Mouse (Mus musculus) CH12.LX (cell line): ENCODE measurements around the gene Olfr821. TPM values are rescaled to one million over a fixed set of nuclear protein-coding genes. Genes with fewer than 3 reads are reported as not detected.
"Not testable (repeated sequence)": the region's sequence is repeated elsewhere in the genome, so short reads cannot be mapped to it uniquely, and the experiment has no call there.

ENCODE experiments used
- DNase-seq: peaks from one replicate; pipeline ENCODE4 v3.0.0-alpha.2; 2013; ENCODE audit errors: extremely low read depth
- H3K27ac ChIP-seq: 2 replicates; pipeline ENCODE4 v1.5.1; 2012; ENCODE audit warnings: low read depth, mild to moderate bottlenecking, control low read depth, moderate library complexity; ENCODE audit not compliant: insufficient read depth
- H3K27me3 ChIP-seq: replicated peaks from 2 replicates; pipeline ENCODE3; 2012; ENCODE audit warnings: inconsistent platforms
- H3K36me3 ChIP-seq, 2 experiments: replicated peaks in 1 of 2; 2 replicates each; pipeline versions ENCODE3 to v1.6.1; 2012; ENCODE audit warnings: inconsistent platforms in 1 of 2, low read length in 1 of 2, mild to moderate bottlenecking in 1 of 2, mixed read lengths in 1 of 2, moderate library complexity in 1 of 2; ENCODE audit not compliant: control insufficient read depth in 1 of 2, insufficient read depth in 1 of 2
- H3K4me1 ChIP-seq, 2 experiments: 2 replicates each; pipeline ENCODE4 v1.6.1; 2012; ENCODE audit warnings: inconsistent platforms in 1 of 2, moderate library complexity in 1 of 2; ENCODE audit not compliant: insufficient read depth in 2 of 2, control insufficient read depth in 1 of 2
- H3K4me2 ChIP-seq: 2 replicates; pipeline ENCODE4 v1.6.1; 2012; ENCODE audit warnings: low read depth, mild to moderate bottlenecking, control low read depth; ENCODE audit not compliant: poor library complexity, insufficient read depth, severe bottlenecking
- H3K4me3 ChIP-seq, 3 experiments: fragments of 150-350 bp in 1 of 3; sonication (generic) in 1 of 3; replicated peaks in 1 of 3; 2 replicates each; pipeline versions ENCODE3 to v1.5.1; 2011 to 2012; ENCODE audit warnings: low read depth in 2 of 3, low read length in 2 of 3, mild to moderate bottlenecking in 2 of 3, moderate library complexity in 2 of 3, control low read depth in 1 of 3, improper control_type of control experiment in 1 of 3, inconsistent platforms in 1 of 3, mixed read lengths in 1 of 3; ENCODE audit not compliant: poor library complexity in 1 of 3
- H3K79me2 ChIP-seq: replicated peaks from 2 replicates; pipeline ENCODE4 v1.6.1; 2012; ENCODE audit warnings: mild to moderate bottlenecking, moderate library complexity; ENCODE audit not compliant: control insufficient read depth, poor library complexity, insufficient read depth, severe bottlenecking; ENCODE audit errors: extremely low read depth
- H3K9ac ChIP-seq: 2 replicates; pipeline ENCODE4 v1.6.1; 2012; ENCODE audit warnings: low read depth, mild to moderate bottlenecking, control low read depth, moderate library complexity; ENCODE audit not compliant: insufficient read depth
- H3K9me3 ChIP-seq: replicated peaks from 2 replicates; pipeline ENCODE3; 2012; ENCODE audit warnings: low read length, inconsistent platforms, mixed read lengths
- CHD1 ChIP-seq: IDR thresholded peaks from 2 replicates; pipeline ENCODE4 v1.6.1; 2012; ENCODE audit warnings: low read depth, low read length, improper control_type of control experiment, inconsistent platforms
- CHD2 ChIP-seq: IDR thresholded peaks from 2 replicates; pipeline ENCODE4 v1.6.1; 2011; ENCODE audit warnings: low read length, improper control_type of control experiment
- CTCF ChIP-seq, 2 experiments: IDR thresholded peaks in 1 of 2; conservative IDR thresholded peaks in 1 of 2; 2 replicates each; pipeline ENCODE4 v1.5.1; 2011 to 2012; ENCODE audit warnings: low read depth in 2 of 2, low read length in 2 of 2, improper control_type of control experiment in 1 of 2, inconsistent platforms in 1 of 2, mild to moderate bottlenecking in 1 of 2, moderate library complexity in 1 of 2
- E2F4 ChIP-seq: IDR thresholded peaks from 2 replicates; pipeline ENCODE4 v1.6.1; 2011; ENCODE audit warnings: low read depth, low read length, improper control_type of control experiment; ENCODE audit not compliant: insufficient replicate concordance
- ELF1 ChIP-seq: IDR thresholded peaks from 2 replicates; pipeline ENCODE4 v1.6.1; 2014; ENCODE audit warnings: low read depth, mild to moderate bottlenecking, inconsistent platforms, low read length, improper control_type of control experiment
- EP300 ChIP-seq: IDR thresholded peaks from 2 replicates; pipeline ENCODE4 v1.6.1; 2011; ENCODE audit warnings: low read length, improper control_type of control experiment
- ETS1 ChIP-seq: conservative IDR thresholded peaks from 2 replicates; pipeline ENCODE4 v1.6.1; 2012; ENCODE audit warnings: low read depth, mild to moderate bottlenecking, inconsistent platforms, low read length, improper control_type of control experiment, moderate library complexity
- HCFC1 ChIP-seq: IDR thresholded peaks from 2 replicates; pipeline ENCODE4 v1.6.1; 2012; ENCODE audit warnings: low read depth, mild to moderate bottlenecking, inconsistent platforms, low read length, improper control_type of control experiment
- IRF4 ChIP-seq: IDR thresholded peaks from 2 replicates; pipeline ENCODE4 v1.6.1; 2014; ENCODE audit warnings: low read depth, mild to moderate bottlenecking, inconsistent platforms, low read length, improper control_type of control experiment
- JUND ChIP-seq: conservative IDR thresholded peaks from 2 replicates; pipeline ENCODE4 v1.6.1; 2011; ENCODE audit warnings: low read depth, low read length, improper control_type of control experiment
- KAT2A ChIP-seq: IDR thresholded peaks from 2 replicates; pipeline ENCODE4 v1.6.1; 2012; ENCODE audit warnings: low read length, improper control_type of control experiment, inconsistent platforms; ENCODE audit not compliant: insufficient replicate concordance
- MAFK ChIP-seq: IDR thresholded peaks from 2 replicates; pipeline ENCODE4 v1.6.1; 2011; ENCODE audit warnings: low read length, improper control_type of control experiment; ENCODE audit not compliant: insufficient replicate concordance
- MAX ChIP-seq: IDR thresholded peaks from 2 replicates; pipeline ENCODE4 v1.6.1; 2011; ENCODE audit warnings: low read length, improper control_type of control experiment
- MAZ ChIP-seq: IDR thresholded peaks from 2 replicates; pipeline ENCODE4 v1.6.1; 2012; ENCODE audit warnings: low read depth, mild to moderate bottlenecking, inconsistent platforms, low read length, improper control_type of control experiment, moderate library complexity
- MEF2A ChIP-seq: IDR thresholded peaks from 2 replicates; pipeline ENCODE4 v1.6.1; 2014; ENCODE audit warnings: low read depth, mild to moderate bottlenecking, inconsistent platforms, low read length, improper control_type of control experiment, borderline replicate concordance
- MXI1 ChIP-seq: IDR thresholded peaks from 2 replicates; pipeline ENCODE4 v1.6.1; 2011; ENCODE audit warnings: mild to moderate bottlenecking, low read depth, low read length, improper control_type of control experiment
- MYC ChIP-seq: IDR thresholded peaks from 2 replicates; pipeline ENCODE4 v1.6.1; 2011; ENCODE audit warnings: low read depth, mild to moderate bottlenecking, improper control_type of control experiment, low read length
- NELFE ChIP-seq: IDR thresholded peaks from 2 replicates; pipeline ENCODE4 v1.6.1; 2011; ENCODE audit warnings: low read depth, low read length, improper control_type of control experiment
- POLR2A ChIP-seq: IDR thresholded peaks from 2 replicates; pipeline ENCODE4 v1.6.1; 2011; ENCODE audit warnings: low read depth, mild to moderate bottlenecking, improper control_type of control experiment, low read length
- SIN3A ChIP-seq: IDR thresholded peaks from 2 replicates; pipeline ENCODE4 v1.6.1; 2012; ENCODE audit warnings: low read length, improper control_type of control experiment, inconsistent platforms
- TBP ChIP-seq: conservative IDR thresholded peaks from 2 replicates; pipeline ENCODE4 v1.6.1; 2011; ENCODE audit warnings: low read depth, low read length, improper control_type of control experiment
- TCF12 ChIP-seq: IDR thresholded peaks from 2 replicates; pipeline ENCODE4 v1.6.1; 2014; ENCODE audit warnings: low read depth, mild to moderate bottlenecking, inconsistent platforms, low read length, improper control_type of control experiment
- UBTF ChIP-seq: IDR thresholded peaks from 2 replicates; pipeline ENCODE4 v1.6.1; 2012; ENCODE audit warnings: low read depth, mild to moderate bottlenecking, inconsistent platforms, low read length, improper control_type of control experiment, moderate library complexity
- USF1 ChIP-seq: IDR thresholded peaks from 2 replicates; pipeline ENCODE4 v1.6.1; 2014; ENCODE audit warnings: low read depth, mild to moderate bottlenecking, inconsistent platforms, low read length, improper control_type of control experiment
- USF2 ChIP-seq: conservative IDR thresholded peaks from 2 replicates; pipeline ENCODE4 v1.6.1; 2011; ENCODE audit warnings: low read depth, low read length, improper control_type of control experiment
- ZC3H11A ChIP-seq: IDR thresholded peaks from 2 replicates; pipeline ENCODE4 v1.6.1; 2012; ENCODE audit warnings: low read depth, mild to moderate bottlenecking, inconsistent platforms, low read length, improper control_type of control experiment
- ZKSCAN1 ChIP-seq: IDR thresholded peaks from 2 replicates; pipeline ENCODE4 v1.6.1; 2012; ENCODE audit warnings: low read depth, inconsistent platforms, low read length, improper control_type of control experiment, borderline replicate concordance
- dilution Hi-C: fragments of 300-500 bp; cut with MboI; formaldehyde crosslinking; loops from 2 replicates; pipeline ENCODE4 v1.14.3; 2020; ENCODE audit warnings: low sequenced_read_pairs; ENCODE audit not compliant: extremely low pct_unique_long_range_greater_than_20kb, extremely low pct_ligation_motif_present
- in situ Hi-C: fragments of 300-500 bp; cut with MboI; formaldehyde crosslinking; loops from 3 replicates; pipeline ENCODE4 v1.14.3; 2019; ENCODE audit warnings: low sequenced_read_pairs, low pct_ligation_motif_present, low pct_unique_long_range_greater_than_20kb, mixed read lengths
- polyA plus RNA-seq: library from polyadenylated mRNA; unstranded; fragments of >175 nt; gene quantifications from 2 replicates; pipeline ENCODE4 v1.2.1, GENCODE M21; 2012; ENCODE audit warnings: low read depth; ENCODE audit not compliant: insufficient read length
- total RNA-seq, 2 experiments: library from RNA; depleted of rRNA; stranded (reverse); fragments of 300-350 nt in 1 of 2; fragments of >200 nt in 1 of 2; gene quantifications; 2 replicates each; pipeline ENCODE4 v1.2.3; 2012 to 2014

The Olfr821 gene
- total and polyA plus RNA-seq, 3 experiments = not detected

- H3K27me3 ChIP-seq, H3K9me3 ChIP-seq, dilution Hi-C loops, H3K79me2 ChIP-seq, H3K36me3 ChIP-seq, in situ Hi-C loops, H3K4me1 ChIP-seq, H3K27ac ChIP-seq, DNase-seq, H3K9ac ChIP-seq, H3K4me2 ChIP-seq, H3K4me3 ChIP-seq: not testable (repeated sequence)
Observed at GRCm38 (mm10) chr10:130005366-130005765, 24.8 kb upstream of the Olfr821 start.

GRCm38 (mm10) chr10:130012321-130012720 lies 17.8 kb upstream of the Olfr821 start, which contains the start of gene Olfr820:
Olfr820 (plus strand) TSS chr10:130012621.
- Histone ChIP-seq H3K79me2 (no peaks in the 10 kb centered on the region), H3K4me3 (no peak within 1 kb of the TSS), H3K9ac (no peak within 1 kb of the TSS), H3K27ac (no peak within 1 kb of the TSS), H3K36me3 (no peaks in the 10 kb centered on the region), H3K9me3 (no peaks in the 10 kb centered on the region), H3K27me3 (no peaks in the 10 kb centered on the region), H3K4me1 (no peaks in the 10 kb centered on the region), H3K4me2 (no peak within 1 kb of the TSS)
- in situ Hi-C loops = no loop called here
- TF ChIP-seq ELF1 (no peak), USF2 (no peak), CHD1 (no peak), UBTF (no peak), MXI1 (no peak), TCF12 (no peak), MYC (no peak), CHD2 (no peak), MAZ (no peak), EP300 (no peak), TBP (no peak), JUND (no peak), E2F4 (no peak), USF1 (no peak)
- dilution Hi-C loops = no loop called here
- no peak for DNase-seq

GRCm38 (mm10) chr10:130037096-130037495 lies 6.9 kb downstream of the Olfr821 start:
- no peak overlapping the region for H3K4me2 ChIP-seq
- DNase-seq = no peak
- dilution Hi-C loops = no loop called here

More at GRCm38 (mm10) chr10:130037096-130037495, 6.9 kb downstream of the Olfr821 start:
- in situ Hi-C loops = no loop called here
- Histone ChIP-seq H3K27me3 (no peaks in the 10 kb centered on the region), H3K79me2 (no peaks in the 10 kb centered on the region), H3K4me1 (no peaks in the 10 kb centered on the region), H3K4me3 (no peak overlapping the region), H3K27ac (no peak overlapping the region), H3K9me3 (no peaks in the 10 kb centered on the region), H3K36me3 (no peaks in the 10 kb centered on the region), H3K9ac (no peak overlapping the region)
- TF ChIP-seq CTCF (conservative IDR thresholded peaks at IDR 0.05 in 1 of 2, IDR thresholded peaks at IDR 0.05 in 1 of 2; ENCODE audit: low read depth in 2 of 2, low read length in 2 of 2) = no peak
- no peak for TF ChIP-seq ZKSCAN1
- TF ChIP-seq POLR2A = no peak
- TF ChIP-seq MAFK = no peak
- TF ChIP-seq EP300 = no peak
- TF ChIP-seq TCF12 = no peak
- TF ChIP-seq SIN3A = no peak
- TF ChIP-seq ZC3H11A = no peak
- TF ChIP-seq E2F4 = no peak
- TF ChIP-seq NELFE = no peak
- TF ChIP-seq MEF2A = no peak
- TF ChIP-seq ETS1 = no peak
- TF ChIP-seq MAX = no peak
- no peak for TF ChIP-seq KAT2A
- TF ChIP-seq CHD2 = no peak
- no peak for TF ChIP-seq ELF1
- TF ChIP-seq IRF4 = no peak
- no peak for TF ChIP-seq MYC
- no peak for TF ChIP-seq HCFC1
- no peak for TF ChIP-seq USF2
